Mouse (Mus musculus): ENCODE results near the gene Fads6.

The Fads6 gene

DNA sequence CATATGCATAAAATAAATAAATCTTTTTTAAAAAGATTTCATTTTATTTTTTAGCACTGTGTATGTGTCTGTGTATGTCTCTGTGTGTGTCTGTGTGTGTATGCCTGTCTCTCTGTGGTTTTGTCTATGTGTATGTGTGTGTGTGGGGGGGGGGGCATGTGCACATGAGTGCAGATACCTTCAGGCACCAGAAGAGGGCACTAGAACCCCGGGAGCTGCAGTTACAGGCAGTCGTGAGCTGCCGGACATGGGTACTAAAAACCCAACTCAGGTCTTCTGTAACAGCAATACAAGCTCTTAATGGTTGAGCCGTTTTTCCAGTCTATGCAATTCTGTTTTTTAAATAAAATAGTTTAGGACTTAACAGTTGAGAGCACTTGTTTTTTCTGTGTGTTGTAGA is 3.3 kb upstream of the Fads6 start:
- no peak for DNase-seq (ENCODE audit: low spot score in 2 of 2)

GRCm38 (mm10) chr11:115298160-115298559 is 697 bp upstream of the Fads6 start:
- no peak for DNase-seq (ENCODE audit: low spot score in 2 of 2)

DNA sequence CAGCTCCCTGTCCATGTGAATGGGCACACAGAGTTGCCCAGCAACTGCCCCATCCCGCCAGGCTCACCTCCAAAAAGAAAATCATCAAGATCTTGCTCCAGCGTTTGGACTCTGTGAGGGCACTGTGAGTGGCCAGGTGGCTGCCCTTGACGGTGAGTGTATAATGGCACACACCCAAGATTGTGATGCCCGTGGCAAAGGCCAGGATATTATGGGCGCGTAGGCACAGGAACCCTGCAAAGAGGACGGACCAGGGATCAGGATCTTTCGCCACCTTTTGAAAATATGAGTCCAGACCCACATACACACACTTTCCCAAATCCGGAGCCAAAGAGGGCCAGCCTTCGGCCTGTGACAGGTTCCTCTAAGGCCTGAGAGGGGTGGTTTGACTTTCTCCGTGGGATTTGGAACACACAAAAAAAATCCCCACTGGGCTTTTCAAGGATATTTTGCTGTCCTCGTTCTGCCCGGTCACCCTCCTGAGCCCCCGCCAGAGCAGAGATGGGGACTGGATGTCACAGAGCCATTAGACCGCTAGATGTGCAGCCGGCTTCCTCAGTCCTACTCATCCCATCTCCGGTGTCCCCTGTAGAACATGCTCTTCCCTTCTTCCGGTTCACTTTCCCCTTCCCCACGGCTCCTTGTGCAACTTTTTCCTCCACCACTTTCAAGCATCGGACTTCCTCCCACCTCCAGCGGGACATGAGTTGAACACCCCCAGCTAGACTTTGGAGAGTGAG is 822 bp downstream of the Fads6 start:
- DNase-seq (ENCODE audit: low spot score in 2 of 2): no peak

DNA sequence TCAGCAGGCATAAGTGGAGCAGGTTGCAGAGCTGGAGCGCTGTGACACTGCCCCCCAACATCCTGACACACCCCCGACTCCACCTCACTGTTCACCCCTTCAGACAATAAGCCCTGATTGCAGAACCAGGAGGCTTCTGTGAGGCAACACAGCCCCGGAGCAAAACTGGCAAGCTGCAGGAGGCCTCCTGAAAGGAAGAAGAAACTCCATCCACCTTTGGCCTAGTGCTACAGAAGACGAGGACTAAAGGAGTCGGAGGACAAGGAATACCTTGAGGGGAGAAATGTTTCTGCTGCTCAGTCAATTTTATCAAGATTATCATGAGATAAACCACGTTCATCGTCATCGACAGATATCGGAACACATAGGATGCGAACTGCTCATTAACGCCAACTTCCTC is 1.5 kb downstream of the Fads6 start:
- no peak for DNase-seq (ENCODE audit: low spot score in 2 of 2)

DNA sequence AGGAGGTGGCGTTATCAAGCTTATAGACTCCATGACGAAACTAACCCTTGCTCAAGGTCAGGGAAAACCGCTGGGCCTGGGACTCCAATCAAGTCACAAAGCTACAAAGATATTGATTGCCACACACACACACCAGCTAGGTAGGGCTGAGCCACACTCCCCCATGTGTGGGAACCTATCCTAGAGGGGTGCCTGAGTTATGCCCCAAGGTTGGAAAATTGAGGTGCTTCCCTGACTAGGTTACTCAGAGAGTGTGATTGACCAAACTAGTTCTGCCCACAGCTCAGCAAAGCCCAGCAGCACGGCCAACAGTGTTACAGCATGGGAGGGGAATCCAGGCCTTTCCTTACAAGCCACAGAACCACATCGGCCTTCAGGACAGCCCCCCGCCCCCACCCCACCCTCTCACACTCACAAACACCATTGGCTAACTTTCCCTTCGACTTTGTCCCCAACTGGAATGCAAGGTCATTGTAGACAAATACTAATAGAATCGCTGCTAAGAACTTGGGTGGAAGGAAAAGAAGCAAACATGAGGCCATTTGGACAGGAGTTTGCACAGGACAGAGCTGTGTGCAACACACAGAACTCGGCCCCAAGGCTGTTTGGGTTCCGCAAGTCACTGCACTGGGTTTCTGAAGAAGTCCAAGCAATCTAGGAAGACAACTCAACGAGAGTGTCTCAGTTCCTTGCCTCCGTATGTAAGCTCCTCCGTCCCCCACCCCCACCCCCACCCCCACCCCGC is 4.7 kb downstream of the Fads6 start:
- no peak for DNase-seq (ENCODE audit: low spot score in 2 of 2)

DNA sequence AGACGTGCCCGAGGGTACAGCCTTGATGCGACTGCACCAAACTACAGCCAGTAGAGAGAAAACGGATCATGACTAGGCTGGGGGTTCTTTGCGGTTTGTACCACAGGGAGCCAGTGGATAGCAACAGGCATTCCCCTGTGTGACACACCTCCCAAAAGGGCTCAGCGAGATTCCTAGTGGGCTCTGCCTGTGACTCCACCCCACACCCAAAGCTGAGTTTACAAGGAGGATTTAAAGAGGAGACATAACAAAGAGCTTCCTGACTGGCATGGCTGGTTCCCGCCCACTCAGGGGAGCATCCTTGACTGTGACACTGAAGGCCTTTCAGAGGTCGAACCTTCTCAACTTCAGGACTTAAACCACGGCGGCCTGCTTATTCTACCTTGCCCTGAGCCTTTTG is 6.0 kb downstream of the Fads6 start:
- no peak for DNase-seq (ENCODE audit: low spot score in 2 of 2)

DNA sequence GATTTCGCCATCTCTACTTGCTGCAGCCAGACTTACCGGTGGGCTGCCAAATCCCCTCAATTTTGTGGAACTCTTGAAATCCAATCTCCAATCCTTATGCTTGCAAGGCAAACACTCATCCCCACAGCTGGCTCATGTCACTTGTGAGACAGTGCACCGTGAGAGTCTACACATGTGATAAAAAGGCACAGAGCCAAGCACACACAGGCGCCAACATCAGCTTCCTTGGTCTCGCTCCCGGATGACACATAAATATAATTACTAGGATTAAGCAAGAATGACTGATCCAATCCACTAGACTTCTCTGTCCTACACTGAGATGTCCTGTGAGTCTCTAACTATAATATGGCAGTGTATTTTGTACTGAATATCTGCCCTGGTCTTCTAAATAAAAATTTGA is 6.5 kb downstream of the Fads6 start:
- DNase-seq (ENCODE audit: low spot score in 2 of 2): peak in 1 of 2 experiments; percentile 78

- no peak for DNase-seq (ENCODE audit: low spot score in 2 of 2)
Measured at GRCm38 (mm10) chr11:115290314-115290713, 7.1 kb downstream of the Fads6 start.

DNA sequence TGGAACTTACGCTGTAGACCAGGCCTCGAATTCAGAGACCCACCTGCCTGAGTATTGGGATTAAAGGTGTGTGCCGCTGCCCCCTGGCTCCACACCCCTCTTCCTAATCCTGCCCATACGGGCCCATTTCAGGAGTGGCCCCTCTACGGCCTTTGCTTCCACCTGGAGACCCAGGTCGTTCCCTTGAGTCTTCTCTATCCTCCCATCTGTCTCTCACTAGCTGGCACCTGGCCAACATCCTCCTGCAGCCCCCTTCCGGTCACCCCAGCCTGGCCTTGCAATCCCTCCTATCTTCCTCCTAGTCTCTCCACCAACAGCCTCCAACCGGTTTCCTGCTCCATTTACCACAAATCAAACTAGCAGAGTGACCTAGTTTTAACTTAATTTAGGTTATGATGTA is 7.6 kb downstream of the Fads6 start:
- no peak for DNase-seq (ENCODE audit: low spot score in 2 of 2)

DNA sequence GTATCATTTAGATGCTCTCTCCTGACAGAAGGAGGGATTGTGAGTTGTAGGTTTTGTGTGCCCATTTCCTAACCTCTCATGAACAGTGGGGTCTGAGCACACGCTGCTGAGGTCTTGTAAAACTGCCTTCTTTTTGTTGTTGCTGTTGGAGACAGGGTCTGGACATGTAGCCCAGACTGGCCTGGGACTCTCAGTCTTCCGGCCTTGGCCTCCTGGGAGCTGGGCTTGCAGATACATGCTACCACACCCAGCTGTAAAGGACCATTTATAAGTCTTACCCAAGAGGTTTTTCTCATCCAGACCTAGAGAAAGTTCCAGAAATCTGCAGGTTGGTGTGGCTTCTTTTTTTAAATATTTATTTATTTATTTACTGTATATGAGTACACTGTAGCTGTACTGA is 9.2 kb downstream of the Fads6 start:
- DNase-seq (ENCODE audit: low spot score in 2 of 2): no peak

- no peak for DNase-seq (ENCODE audit: low spot score in 2 of 2)
Measured at GRCm38 (mm10) chr11:115287386-115287785, 10.1 kb downstream of the Fads6 start.

GRCm38 (mm10) chr11:115286201-115286993 is 11.1 kb downstream of the Fads6 start:
- no peak for DNase-seq (ENCODE audit: low spot score in 2 of 2)

GRCm38 (mm10) chr11:115285282-115285681 is 12.2 kb downstream of the Fads6 start:
- DNase-seq (ENCODE audit: low spot score in 2 of 2): no peak

GRCm38 (mm10) chr11:115283891-115284620 is 13.4 kb downstream of the Fads6 start:
- no peak for DNase-seq (ENCODE audit: low spot score in 2 of 2)

DNA sequence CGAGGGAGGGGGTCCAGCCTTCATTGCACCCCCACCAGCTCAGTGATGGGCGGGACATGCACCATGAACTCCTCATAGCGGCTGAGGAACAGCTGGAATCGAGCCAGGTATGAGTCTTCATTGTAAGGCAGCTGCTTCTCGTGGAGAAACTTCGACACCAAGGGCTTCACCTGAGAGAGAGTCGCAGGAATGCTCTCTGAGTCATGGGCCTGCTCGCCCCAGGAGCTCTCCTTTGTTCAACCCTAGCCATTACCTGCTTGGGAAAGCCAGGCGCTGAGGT is 14.0 kb downstream of the Fads6 start:
- no peak for DNase-seq (ENCODE audit: low spot score in 2 of 2)

- DNase-seq (ENCODE audit: low spot score in 2 of 2): no peak
Measured at GRCm38 (mm10) chr11:115282723-115283485, 14.6 kb downstream of the Fads6 start.

GRCm38 (mm10) chr11:115282295-115282694 is 15.2 kb downstream of the Fads6 start:
- no peak for DNase-seq (ENCODE audit: low spot score in 2 of 2)

DNA sequence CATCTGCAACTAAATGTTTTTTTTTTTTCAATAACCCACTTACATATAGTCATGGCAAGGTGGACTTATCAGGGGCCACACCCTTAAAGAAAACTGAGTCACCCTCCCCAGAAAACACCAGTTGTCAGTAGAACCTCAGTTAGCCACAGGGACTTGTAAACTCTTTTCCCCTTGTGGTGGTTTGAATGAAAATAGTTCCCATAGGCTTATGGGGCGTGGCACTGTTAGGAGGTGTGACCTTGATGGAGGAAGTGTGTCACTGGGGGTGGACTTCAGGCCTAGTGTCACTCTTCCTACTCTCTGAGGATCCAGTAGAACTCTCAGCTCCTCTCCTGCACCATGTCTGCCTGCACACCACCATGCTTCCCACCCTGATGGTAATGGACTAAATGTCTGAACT is 17.7 kb downstream of the Fads6 start:
- no peak for DNase-seq (ENCODE audit: low spot score in 2 of 2)

GRCm38 (mm10) chr11:115278176-115278575 is 19.3 kb downstream of the Fads6 start:
- no peak for DNase-seq (ENCODE audit: low spot score in 2 of 2)

DNA sequence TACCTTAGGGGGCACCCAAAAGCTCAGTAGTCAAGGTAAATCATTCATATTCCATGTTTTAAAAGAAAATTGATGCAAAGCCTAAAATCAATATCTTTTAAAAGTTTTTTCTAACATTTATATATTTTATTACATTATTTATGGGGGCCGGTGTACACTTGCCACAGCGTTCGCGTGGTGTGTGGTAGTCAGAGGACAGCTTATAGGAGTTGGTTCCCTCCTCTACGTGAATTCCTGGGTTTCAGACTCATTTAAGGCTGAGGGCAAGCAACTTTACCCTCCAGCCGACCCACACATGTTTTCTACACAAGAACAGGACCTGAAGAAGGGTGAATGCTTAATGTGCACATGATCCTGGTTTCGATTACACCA is 19.9 kb downstream of the Fads6 start:
- DNase-seq (ENCODE audit: low spot score in 2 of 2): no peak
